Comparison of ENCODE assay signal across 15 mouse cellular contexts in genomic region chr9:34722198-34722550, GRCm38 (mm10).
DNase-seq lines count a peak whose midpoint lies in the region; ATAC-seq lines count a peak whose summit lies in the region.
"Had no signal": no experiment of that assay in that cellular context is flagged by ENCODE, and none has a peak within 500 bp of the region (broad histone marks: within the 10 kb centered on the region; RNA-seq: fewer than 3 reads in every experiment).

No protein-coding gene starts in this region.

- no peak overlapping the region for H3K4me2 ChIP-seq in kidney, embryonic 15.5 days
- H3K4me2 ChIP-seq in midbrain, embryonic 11.5 days: no peak overlapping the region
- H3K4me2 ChIP-seq: hindbrain, embryonic 15.5 days had no signal

- no peaks in the 10 kb centered on the region for H3K9me3 ChIP-seq in kidney, embryonic 15.5 days (replicated peaks)
- H3K9me3 ChIP-seq in midbrain, embryonic 10.5 days (replicated peaks): no peaks in the 10 kb centered on the region
- H3K9me3 ChIP-seq in midbrain, embryonic 11.5 days (ENCODE audit: control insufficient read depth, low read length): no peaks in the 10 kb centered on the region
- H3K9me3 ChIP-seq: embryonic facial prominence, embryonic 10.5 days; G1E; hindbrain, embryonic 15.5 days had no signal

- ATAC-seq in kidney, embryonic 15.5 days (replicated peaks; ENCODE audit: low FRiP score): peak; percentile 86
- ATAC-seq in midbrain, embryonic 11.5 days (ENCODE audit: low FRiP score): no peak

- H3K36me3 ChIP-seq in kidney, embryonic 15.5 days: no peaks in the 10 kb centered on the region
- H3K36me3 ChIP-seq in midbrain, embryonic 10.5 days: no peaks in the 10 kb centered on the region
- no peaks in the 10 kb centered on the region for H3K36me3 ChIP-seq in midbrain, embryonic 11.5 days (ENCODE audit: control insufficient read depth, insufficient read depth, low read length)
- H3K36me3 ChIP-seq: embryonic facial prominence, embryonic 10.5 days; G1E; hindbrain, embryonic 15.5 days had no signal

- no peak for DNase-seq in kidney, postnatal 36 days
- DNase-seq in midbrain, embryonic 10.5 days (ENCODE audit: low spot score): no peak
- no peak for DNase-seq in midbrain, embryonic 11.5 days (ENCODE audit: low spot score, missing footprints)
- DNase-seq in neural tube, embryonic 10.5 days (ENCODE audit: extremely low spot score, low spot score): peak; percentile 27
- DNase-seq in B cell, adult 2 months: no peak
- no peak for DNase-seq in testis, postnatal 10 days (ENCODE audit: low spot score)
- DNase-seq: adrenal gland, postnatal 10 days; cerebellum, adult 18-20 months; gastrocnemius, postnatal 10 days had no signal

- 8% methylated on average over 5 of the region's 5 CpGs for WGBS in kidney, embryonic 15.5 days
- 50% methylated on average over 5 of the region's 5 CpGs for WGBS in midbrain, embryonic 10.5 days
- WGBS in midbrain, embryonic 11.5 days: 41% methylated on average over 5 of the region's 5 CpGs

- H3K9ac ChIP-seq in kidney, embryonic 15.5 days: no peak overlapping the region
- no peak overlapping the region for H3K9ac ChIP-seq in midbrain, embryonic 11.5 days (ENCODE audit: low read length)
- H3K9ac ChIP-seq: hindbrain, embryonic 15.5 days had no signal

- no peak overlapping the region for H3K4me3 ChIP-seq in kidney, embryonic 15.5 days (replicated peaks)
- no peak overlapping the region for H3K4me3 ChIP-seq in midbrain, embryonic 10.5 days
- no peak overlapping the region for H3K4me3 ChIP-seq in midbrain, embryonic 11.5 days (ENCODE audit: low read depth, low read length)
- H3K4me3 ChIP-seq: embryonic facial prominence, embryonic 10.5 days; erythroblast, embryonic 14.5 days; hindbrain, embryonic 15.5 days; left cerebral cortex, adult 2 months had no signal

- peaks cover 19% of the 10 kb centered on the region for H3K4me1 ChIP-seq in kidney, embryonic 15.5 days
- peaks cover 14% of the 10 kb centered on the region for H3K4me1 ChIP-seq in midbrain, embryonic 10.5 days
- H3K4me1 ChIP-seq in midbrain, embryonic 11.5 days (ENCODE audit: control insufficient read depth, insufficient read depth, low read length): peaks cover 11% of the 10 kb centered on the region

- H3K27ac ChIP-seq in kidney, embryonic 15.5 days: peak overlapping the region; percentile 75
- 0 out of 2 replicates have a peak overlapping the region, but pooled peaks have one; percentile 1 for H3K27ac ChIP-seq in midbrain, embryonic 10.5 days (replicated peaks)
- H3K27ac ChIP-seq in midbrain, embryonic 11.5 days (ENCODE audit: low read depth, low read length): no peak overlapping the region
- H3K27ac ChIP-seq: embryonic facial prominence, embryonic 10.5 days; hindbrain, embryonic 15.5 days; left cerebral cortex, adult 2 months had no signal

- H3K27me3 ChIP-seq in kidney, embryonic 15.5 days: peaks cover 3% of the 10 kb centered on the region; the same call in 1 of the 2 replicates
- H3K27me3 ChIP-seq in midbrain, embryonic 10.5 days (ENCODE audit: low read depth, poor library complexity, severe bottlenecking): peaks cover 37% of the 10 kb centered on the region
- no peaks in the 10 kb centered on the region for H3K27me3 ChIP-seq in midbrain, embryonic 11.5 days (ENCODE audit: control insufficient read depth, insufficient read depth, low read length)
- H3K27me3 ChIP-seq: hindbrain, embryonic 15.5 days had no signal
